ENCODE assay signal across 27 mouse cellular contexts in genomic region chr13:114924785-114925184, GRCm38 (mm10). TPM values are rescaled to one million over a fixed set of nuclear protein-coding genes. Genes with fewer than 3 reads are reported as not detected.
A peak's percentile ranks its signal among the peaks of the same experiment; 100 is the strongest.
DNase-seq lines count a peak whose midpoint lies in the region; ATAC-seq lines count a peak whose summit lies in the region.
"Had no signal": no experiment of that assay in that cellular context is flagged by ENCODE, and none has a peak within 500 bp of the region (broad histone marks: within the 10 kb centered on the region; RNA-seq: fewer than 3 reads in every experiment).

No protein-coding gene starts in this region.

- DNase-seq in hindbrain, embryonic 10.5 days (ENCODE audit: low spot score), result no peak
- no peak for DNase-seq in embryo, embryonic 10 days (ENCODE audit: low spot score)
- DNase-seq in spleen, adult 12 weeks (ENCODE audit: low spot score), result no peak
- DNase-seq: adrenal gland, postnatal 10 days; adrenal gland, postnatal 36 days; B cell, adult 2 months; cerebellum, adult 18-20 months; cerebellum, adult 9-10 months; cerebellum, postnatal 14 days; embryo, embryonic 11 days; gastrocnemius, postnatal 25 days; heart, postnatal 10 days; heart, postnatal 36 days had no signal

- whole genome bisulfite sequencing in hindbrain, embryonic 10.5 days, result 74% methylated on average over 1 of the region's 1 CpGs
- 70% methylated on average over 1 of the region's 1 CpGs for WGBS in hindbrain, embryonic 12.5 days

- H3K27me3 ChIP-seq in hindbrain, embryonic 10.5 days (ENCODE audit: insufficient read depth, poor library complexity, severe bottlenecking), result peaks cover 24% of the 10 kb centered on the region
- H3K27me3 ChIP-seq in hindbrain, embryonic 12.5 days, result no peaks in the 10 kb centered on the region
- H3K27me3 ChIP-seq: CH12.LX; forebrain, embryonic 12.5 days; forebrain, embryonic 15.5 days; heart, embryonic 12.5 days; heart, embryonic 15.5 days; hindbrain, embryonic 15.5 days; Patski had no signal

- H3K9ac ChIP-seq in hindbrain, embryonic 12.5 days, result no peak overlapping the region
- H3K9ac ChIP-seq: embryonic facial prominence, embryonic 13.5 days; forebrain, embryonic 12.5 days; forebrain, embryonic 15.5 days; heart, embryonic 12.5 days; heart, embryonic 15.5 days; hindbrain, embryonic 15.5 days had no signal

- no peak overlapping the region for H3K4me2 ChIP-seq in hindbrain, embryonic 12.5 days (replicated peaks)
- H3K4me2 ChIP-seq: embryonic facial prominence, embryonic 13.5 days; forebrain, embryonic 12.5 days; forebrain, embryonic 15.5 days; heart, embryonic 12.5 days; heart, embryonic 15.5 days; hindbrain, embryonic 15.5 days had no signal

- no peaks in the 10 kb centered on the region for H3K36me3 ChIP-seq in hindbrain, embryonic 10.5 days
- H3K36me3 ChIP-seq in hindbrain, embryonic 12.5 days, result no peaks in the 10 kb centered on the region
- H3K36me3 ChIP-seq: embryonic facial prominence, embryonic 10.5 days; embryonic facial prominence, embryonic 13.5 days; forebrain, embryonic 12.5 days; forebrain, embryonic 15.5 days; G1E; heart, embryonic 15.5 days; hindbrain, embryonic 15.5 days had no signal

- peak overlapping the region; percentile 35; the same call in 1 of the 2 replicates for H3K27ac ChIP-seq in hindbrain, embryonic 10.5 days
- H3K27ac ChIP-seq in hindbrain, embryonic 12.5 days, result no peak overlapping the region
- H3K27ac ChIP-seq: embryonic facial prominence, embryonic 10.5 days; embryonic facial prominence, embryonic 13.5 days; heart, embryonic 15.5 days had no signal

- H3K4me3 ChIP-seq in hindbrain, embryonic 10.5 days, result no peak overlapping the region
- H3K4me3 ChIP-seq in hindbrain, embryonic 12.5 days, result no peak overlapping the region
- H3K4me3 ChIP-seq: embryonic facial prominence, embryonic 10.5 days; embryonic facial prominence, embryonic 13.5 days; erythroblast, embryonic 14.5 days; forebrain, embryonic 12.5 days; forebrain, embryonic 15.5 days; heart, embryonic 12.5 days; heart, embryonic 15.5 days; hindbrain, embryonic 15.5 days had no signal

- no peak for ATAC-seq in hindbrain, embryonic 12.5 days (ENCODE audit: low FRiP score)
- peak; percentile 97 for ATAC-seq in common myeloid progenitor, adult 5-6 weeks (replicated peaks; ENCODE audit: low read depth, poor library complexity, severe bottlenecking)
- peak; percentile 80 for ATAC-seq in megakaryocyte, adult 5-6 weeks (ENCODE audit: poor library complexity, severe bottlenecking)
- ATAC-seq: forebrain, embryonic 15.5 days; Patski had no signal

- H3K9me3 ChIP-seq in hindbrain, embryonic 10.5 days, result 0 out of 2 replicates have a peak, but pooled peaks cover 4% of the 10 kb centered on the region
- H3K9me3 ChIP-seq in hindbrain, embryonic 12.5 days (replicated peaks), result no peaks in the 10 kb centered on the region
- H3K9me3 ChIP-seq: embryonic facial prominence, embryonic 13.5 days; forebrain, embryonic 15.5 days; G1E; heart, embryonic 15.5 days; hindbrain, embryonic 15.5 days had no signal

- peaks cover 23% of the 10 kb centered on the region for H3K4me1 ChIP-seq in hindbrain, embryonic 10.5 days (replicated peaks)
- peaks cover 13% of the 10 kb centered on the region for H3K4me1 ChIP-seq in hindbrain, embryonic 12.5 days
- H3K4me1 ChIP-seq: embryonic facial prominence, embryonic 13.5 days had no signal

RNA-seq across cellular contexts. Expression of gene Itga2, which starts 7.1 kb away (rescaled TPM):
- 0.78 and 1.3 TPM in 2 replicates for polyA plus RNA-seq in hindbrain, embryonic 10.5 days (2016; fragmentation: Nextera tagmentation; extraction: Ambion mirVana)
- 2.0 and 2.9 TPM in 2 replicates for polyA plus RNA-seq in hindbrain, embryonic 12.5 days (2016; fragmentation: Nextera tagmentation; extraction: Ambion mirVana)
- total RNA-seq in common myeloid progenitor, adult 5-6 weeks (2017), result 2.2 and 2.4 TPM in 2 replicates
- 1.6 and 3.5 TPM in 2 replicates for total RNA-seq in megakaryocyte, adult 5-6 weeks (2015)
- 2.4 TPM in 2 replicates for total RNA-seq in megakaryocyte, adult 5-6 weeks (2017)
- total RNA-seq: CH12.LX had no signal
- polyA plus RNA-seq: erythroblast, embryonic 14.5 days; G1E had no signal
